Mouse (Mus musculus) MN1 (cell line): ENCODE measurements around the gene Ggnbp2.
A peak's percentile ranks its signal among the peaks of the same experiment; 100 is the strongest.

Source experiments
- DNase-seq: peaks from one replicate; pipeline ENCODE4 v3.0.0-alpha.2; 2016; ENCODE audit warnings: low spot score

Ggnbp2 gene

GRCm38 (mm10) chr11:84870337-84871043 lies at the start of gene Ggnbp2:
Gene Ggnbp2, minus strand, starts transcription at chr11:84870817.
- DNase-seq = peak; percentile 91

- DNase-seq = no peak
These were observed 49.3 kb upstream of the Ggnbp2 start for GRCm38 (mm10) chr11:84919951-84920350.

- DNase-seq = peak; percentile 53
These were observed 48.7 kb upstream of the Ggnbp2 start for GRCm38 (mm10) chr11:84919276-84919675.

- DNase-seq = peak; percentile 85
These were observed 47.8 kb upstream of the Ggnbp2 start for GRCm38 (mm10) chr11:84918425-84918824.

GRCm38 (mm10) chr11:84916703-84917300 lies 46.2 kb upstream of the Ggnbp2 start:
- peak; percentile 23 for DNase-seq

- DNase-seq = peak; percentile 93
These were observed 45.6 kb upstream of the Ggnbp2 start, which contains the start of gene Znhit3 for GRCm38 (mm10) chr11:84916053-84916702. Gene Znhit3, minus strand, starts transcription at chr11:84916366.

GRCm38 (mm10) chr11:84914673-84915072 lies 44.1 kb upstream of the Ggnbp2 start:
- DNase-seq = peak; percentile 18

- peak; percentile 42 for DNase-seq
These were observed 39.8 kb upstream of the Ggnbp2 start for GRCm38 (mm10) chr11:84910411-84910810.

GRCm38 (mm10) chr11:84908480-84908879 lies 37.9 kb upstream of the Ggnbp2 start:
- no peak for DNase-seq

- DNase-seq = no peak
These were observed 36.5 kb upstream of the Ggnbp2 start for GRCm38 (mm10) chr11:84907081-84907480.

- DNase-seq = no peak
These were observed 34.1 kb upstream of the Ggnbp2 start for GRCm38 (mm10) chr11:84904597-84905144.

- no peak for DNase-seq
These were observed 22.5 kb upstream of the Ggnbp2 start for GRCm38 (mm10) chr11:84893113-84893512.

GRCm38 (mm10) chr11:84891705-84892104 lies 21.1 kb upstream of the Ggnbp2 start:
- no peak for DNase-seq

GRCm38 (mm10) chr11:84889492-84889891 lies 18.9 kb upstream of the Ggnbp2 start:
- DNase-seq = no peak

- DNase-seq = no peak
These were observed 17.4 kb upstream of the Ggnbp2 start for GRCm38 (mm10) chr11:84888025-84888424.

- DNase-seq = no peak
These were observed 16.3 kb upstream of the Ggnbp2 start for GRCm38 (mm10) chr11:84886767-84887511.

- no peak for DNase-seq
These were observed 15.6 kb upstream of the Ggnbp2 start for GRCm38 (mm10) chr11:84886236-84886635.

- peak; percentile 20 for DNase-seq
These were observed 14.6 kb upstream of the Ggnbp2 start for GRCm38 (mm10) chr11:84885238-84885637.

- no peak for DNase-seq
These were observed 11.7 kb upstream of the Ggnbp2 start for GRCm38 (mm10) chr11:84882346-84882745.

GRCm38 (mm10) chr11:84880971-84881370 lies 10.4 kb upstream of the Ggnbp2 start:
- DNase-seq = no peak

GRCm38 (mm10) chr11:84880465-84880961 lies 9.9 kb upstream of the Ggnbp2 start:
- peak; percentile 78 for DNase-seq
